Mouse (Mus musculus): Measurements from ENCODE around the gene Noc2l. TPM values are rescaled to one million over a fixed set of nuclear protein-coding genes. Genes with fewer than 3 reads are reported as not detected.

Gene Noc2l
- total RNA-seq (2023): 10 to 100 TPM; 58.4 to 59.9 TPM

GRCm38 (mm10) chr4:156235808-156236533 lies at the start of gene Noc2l:
TSS of gene Noc2l (plus strand) at chr4:156236010.

GRCm38 (mm10) chr4:156197131-156197828 lies 38.5 kb upstream of the Noc2l start, which contains the start of gene Agrn:
TSS of gene Agrn (minus strand) at chr4:156197488.

DNA sequence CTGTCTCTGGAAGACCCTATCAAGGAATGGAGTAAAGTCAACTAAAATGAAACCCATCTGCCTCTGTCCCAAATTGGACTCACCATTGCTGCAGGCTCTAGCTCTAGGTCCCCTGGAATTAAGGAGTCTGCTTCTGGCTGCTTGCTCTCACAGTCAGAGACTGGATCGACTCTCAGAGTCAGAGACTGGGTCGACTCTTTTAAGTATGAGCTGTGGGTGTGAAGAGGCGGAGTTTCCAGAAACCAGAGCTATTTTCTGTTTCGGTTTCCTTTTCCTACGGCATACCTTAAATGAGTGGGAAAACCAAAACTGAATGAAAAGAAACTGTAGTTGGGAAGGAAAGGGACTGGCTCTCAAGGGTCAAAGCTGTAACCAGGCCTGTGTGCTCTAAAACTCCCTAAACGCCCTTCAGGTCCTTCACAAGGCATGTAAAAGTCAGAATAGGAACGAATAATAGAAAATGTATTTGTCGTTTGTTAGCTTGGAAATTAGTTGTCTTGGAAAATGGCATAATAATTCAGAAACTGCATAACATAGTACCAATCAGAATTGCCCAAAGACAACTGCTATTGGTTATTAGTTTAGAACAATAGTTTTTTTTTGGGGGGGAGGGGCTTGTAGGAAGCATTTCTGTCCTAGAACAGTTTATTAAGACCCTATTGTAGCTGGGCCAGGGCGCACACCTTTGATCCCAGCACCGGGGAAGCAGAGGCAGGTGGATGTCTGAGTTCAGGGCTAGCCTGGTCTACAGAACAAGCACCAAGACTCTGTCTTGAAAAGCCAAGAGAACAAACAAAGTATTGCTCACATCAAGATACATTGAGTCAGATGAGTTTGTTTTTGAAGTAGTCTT lies 35.0 kb upstream of the Noc2l start, which contains the start of gene Isg15:
Gene Isg15 (minus strand): TSS at position 196 of the 853 bp plus-strand sequence.

DNA sequence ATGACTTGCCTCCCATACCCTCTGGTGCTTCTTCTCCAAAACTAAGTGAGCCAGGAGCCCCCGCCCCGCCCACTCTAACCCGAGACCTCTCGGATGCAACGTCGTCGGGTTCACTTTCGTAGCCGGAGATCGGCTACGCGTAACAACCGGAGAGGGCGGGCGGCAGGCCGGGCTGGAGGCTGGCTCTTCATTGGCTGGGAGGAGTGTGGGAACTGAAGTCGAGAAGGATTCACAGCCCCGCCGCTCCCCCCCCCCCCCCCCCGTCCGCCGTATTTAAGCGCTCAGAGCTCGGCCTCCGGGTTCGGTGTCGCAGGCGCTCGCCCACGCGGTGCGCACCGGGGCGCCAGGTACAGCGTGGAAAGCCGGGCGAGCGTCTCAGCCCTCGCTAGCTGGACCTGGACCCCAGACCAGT lies 32.8 kb upstream of the Noc2l start, which contains the start of gene AW011738:
Gene AW011738 (plus strand): TSS at position 304 of the 412 bp plus-strand sequence.

GRCm38 (mm10) chr4:156215649-156216048 lies 20.2 kb upstream of the Noc2l start, which contains the start of gene Perm1:
TSS of gene Perm1 (plus strand) at chr4:156215868.

DNA sequence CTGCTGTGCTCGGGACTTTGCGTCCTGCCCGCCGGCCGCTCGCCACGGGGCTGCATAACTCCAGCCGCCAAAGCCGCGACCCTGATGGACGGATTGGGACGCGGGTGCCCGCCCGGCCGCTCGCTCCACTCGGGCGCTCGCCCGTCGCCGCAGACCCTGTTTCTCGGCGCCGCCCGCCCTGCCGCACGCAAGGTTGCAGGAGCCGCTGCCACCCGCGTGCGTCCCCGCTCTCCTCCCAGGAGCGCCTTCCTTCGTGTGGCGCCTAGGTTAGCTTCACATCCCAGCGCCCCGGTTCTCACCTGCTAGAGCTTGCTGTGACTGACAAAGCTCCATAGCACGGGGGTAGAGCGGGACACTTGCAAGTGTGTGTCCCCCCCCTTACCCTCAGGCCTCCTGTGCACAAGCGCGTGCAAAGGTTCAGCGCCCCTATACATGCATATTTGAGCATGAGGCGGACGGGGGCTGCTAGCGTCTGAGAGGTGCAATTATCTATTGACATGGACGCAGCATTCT lies 1.1 kb upstream of the Noc2l start, which contains the start of gene Plekhn1:
Gene Plekhn1 (minus strand): TSS at position 157 of the 513 bp plus-strand sequence.

GRCm38 (mm10) chr4:156255078-156255839 lies 19.4 kb downstream of the Noc2l start, which contains the start of gene Samd11:
TSS of gene Samd11 (minus strand) at chr4:156255657.

Other genes with a start within 250 kb of the Noc2l start
- gene B3galt6, start 243.4 kb upstream of the Noc2l start, total RNA-seq (2023): 1 to 10 TPM; 1.7 to 2.4 TPM
- 100 to 1,000 TPM; 142 to 157 TPM for gene Sdf4, start 243.1 kb upstream of the Noc2l start, total RNA-seq (2023)
- gene Tnfrsf4, start 222.2 kb upstream of the Noc2l start, total RNA-seq (2023): 1 to 10 TPM; 1.5 to 2.2 TPM
- gene Tnfrsf18, start 209.8 kb upstream of the Noc2l start, total RNA-seq (2023): 1 to 10 TPM; 2.7 to 3.6 TPM
- gene Ttll10, start 176.6 kb upstream of the Noc2l start, total RNA-seq (2023): not detected
- 10 to 100 TPM; 14.0 to 16.8 TPM for gene 9430015G10Rik, start 126.0 kb upstream of the Noc2l start, total RNA-seq (2023)
- gene Rnf223, start 105.5 kb upstream of the Noc2l start, total RNA-seq (2023): under 1 TPM; 0.33 to 0.55 TPM
- 10 to 100 TPM; 15.8 TPM for gene Agrn, start 38.5 kb upstream of the Noc2l start, total RNA-seq (2023)
- gene Isg15, start 35.2 kb upstream of the Noc2l start, total RNA-seq (2023): 10 to 100 TPM; 13.2 to 17.7 TPM
- 10 to 100 TPM; 13.4 to 17.9 TPM for gene AW011738, start 32.7 kb upstream of the Noc2l start, total RNA-seq (2023)
- gene Perm1, start 20.1 kb upstream of the Noc2l start, total RNA-seq (2023): under 1 TPM; 0.18 to 0.47 TPM
- 10 to 100 TPM; 24.3 to 25.0 TPM for gene Plekhn1, start 1.2 kb upstream of the Noc2l start, total RNA-seq (2023)
- gene Samd11, start 19.6 kb downstream of the Noc2l start, total RNA-seq (2023): 1 to 10 TPM; 1.5 to 1.6 TPM
- gene Vmn2r-ps159, start 95.1 kb downstream of the Noc2l start, total RNA-seq (2023): not detected

Measured in monocyte, adult 59 days (primary cell).